Mouse (Mus musculus) embryonic facial prominence, embryonic 13.5 days (tissue): Measurements from ENCODE around the gene Gpatch8. TPM values are rescaled to one million over a fixed set of nuclear protein-coding genes. Genes with fewer than 3 reads are reported as not detected.

Experiments
- ATAC-seq: fragments of 200-750 bp; cut with Nextera tagmentation; 2 replicates; pipeline ENCODE4 v1.8.0; 2017; ENCODE audit warnings: low read depth; ENCODE audit not compliant: insufficient number of reproducible peaks, insufficient read depth, low FRiP score, low TSS enrichment
- H3K27ac ChIP-seq: fragments of 300-500 bp; sonication (generic); 2 replicates; pipeline ENCODE4 v1.5.1; 2015; ENCODE audit warnings: moderate library complexity, mild to moderate bottlenecking, inconsistent platforms
- H3K27me3 ChIP-seq: fragments of 300-500 bp; sonication (generic); 2 replicates; pipeline ENCODE4 v1.6.1; 2015; ENCODE audit warnings: mild to moderate bottlenecking, inconsistent platforms
- H3K36me3 ChIP-seq: fragments of 300-500 bp; sonication (generic); 2 replicates; pipeline ENCODE4 v1.6.1; 2015; ENCODE audit warnings: mild to moderate bottlenecking, inconsistent platforms
- H3K4me1 ChIP-seq: fragments of 300-500 bp; sonication (generic); 2 replicates; pipeline ENCODE4 v1.6.1; 2015; ENCODE audit warnings: inconsistent platforms
- H3K4me2 ChIP-seq: fragments of 300-500 bp; sonication (generic); 2 replicates; pipeline ENCODE4 v1.6.1; 2015; ENCODE audit warnings: moderate library complexity, mild to moderate bottlenecking, inconsistent platforms
- H3K4me3 ChIP-seq: fragments of 300-500 bp; sonication (generic); 2 replicates; pipeline ENCODE4 v1.5.1; 2015; ENCODE audit warnings: mild to moderate bottlenecking, inconsistent platforms
- H3K9ac ChIP-seq: fragments of 300-500 bp; sonication (generic); 2 replicates; pipeline ENCODE4 v1.6.1; 2015; ENCODE audit warnings: mild to moderate bottlenecking, inconsistent platforms
- H3K9me3 ChIP-seq: fragments of 300-500 bp; sonication (generic); 2 replicates; pipeline ENCODE4 v1.6.1; 2016; ENCODE audit warnings: inconsistent platforms
- WGBS: fragments of 180-500 bp; shearing (Covaris S2); methylation state at CpG from one replicate; pipeline ENCODE4 v1.1.7; 2015; ENCODE audit warnings: mixed read lengths; 5-methylcytosine and 5-hydroxymethylcytosine counted together
- polyA plus RNA-seq: library from polyadenylated mRNA; unstranded; fragments of >200 nt; fragmentation: Nextera tagmentation; extraction: Ambion mirVana; gene quantifications from 2 replicates; pipeline ENCODE4 v1.2.1, GENCODE M21; 2015

Gene Gpatch8
- polyA plus RNA-seq, 1 experiment from 2014 or later = 84.0 TPM

DNA sequence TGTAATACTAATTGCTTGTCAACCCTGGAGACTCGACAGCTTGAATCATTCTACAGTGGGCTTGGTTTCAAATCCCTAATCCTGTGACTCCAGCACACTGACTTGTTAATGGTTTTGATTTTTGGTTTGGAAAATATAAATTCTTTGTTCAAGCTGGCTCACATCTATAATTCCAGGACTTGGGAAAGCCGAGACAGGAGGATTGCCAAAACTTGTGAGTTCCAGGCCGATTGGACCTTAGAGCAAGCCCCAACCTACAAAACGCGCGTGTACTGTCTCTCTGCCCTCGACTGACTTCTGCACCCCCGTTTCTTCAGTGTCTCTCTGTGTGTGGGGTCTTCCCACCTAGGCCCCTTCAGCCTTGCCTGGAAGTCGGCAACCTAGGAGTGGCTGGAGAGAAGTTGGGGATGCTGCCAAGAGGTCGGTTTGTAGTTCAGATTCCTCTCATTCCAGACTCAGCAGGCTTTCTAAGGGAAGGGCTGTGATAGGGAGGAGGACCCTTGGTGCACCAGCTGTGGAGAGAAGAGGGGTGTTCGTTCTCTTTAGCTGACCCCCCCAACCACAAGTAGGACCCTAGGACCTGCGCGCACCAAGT, 25.9 kb upstream of the Gpatch8 start:
- peaks cover 48% of the 10 kb centered on the region for H3K4me1 ChIP-seq
- 15% methylated on average over 13 of the region's 13 CpGs for WGBS
- no peaks in the 10 kb centered on the region for H3K36me3 ChIP-seq
- H3K9ac ChIP-seq = peak overlapping the region; percentile 52; the same call in 1 of the 2 replicates
- H3K9me3 ChIP-seq = peaks cover 6% of the 10 kb centered on the region; the same call in 1 of the 2 replicates
- ATAC-seq = no peak
- peak overlapping the region; percentile 82 for H3K27ac ChIP-seq
- H3K4me3 ChIP-seq = 0 out of 2 replicates have a peak overlapping the region, but pooled peaks have one; percentile 6
- peak overlapping the region; percentile 43 for H3K4me2 ChIP-seq
- no peaks in the 10 kb centered on the region for H3K27me3 ChIP-seq

DNA sequence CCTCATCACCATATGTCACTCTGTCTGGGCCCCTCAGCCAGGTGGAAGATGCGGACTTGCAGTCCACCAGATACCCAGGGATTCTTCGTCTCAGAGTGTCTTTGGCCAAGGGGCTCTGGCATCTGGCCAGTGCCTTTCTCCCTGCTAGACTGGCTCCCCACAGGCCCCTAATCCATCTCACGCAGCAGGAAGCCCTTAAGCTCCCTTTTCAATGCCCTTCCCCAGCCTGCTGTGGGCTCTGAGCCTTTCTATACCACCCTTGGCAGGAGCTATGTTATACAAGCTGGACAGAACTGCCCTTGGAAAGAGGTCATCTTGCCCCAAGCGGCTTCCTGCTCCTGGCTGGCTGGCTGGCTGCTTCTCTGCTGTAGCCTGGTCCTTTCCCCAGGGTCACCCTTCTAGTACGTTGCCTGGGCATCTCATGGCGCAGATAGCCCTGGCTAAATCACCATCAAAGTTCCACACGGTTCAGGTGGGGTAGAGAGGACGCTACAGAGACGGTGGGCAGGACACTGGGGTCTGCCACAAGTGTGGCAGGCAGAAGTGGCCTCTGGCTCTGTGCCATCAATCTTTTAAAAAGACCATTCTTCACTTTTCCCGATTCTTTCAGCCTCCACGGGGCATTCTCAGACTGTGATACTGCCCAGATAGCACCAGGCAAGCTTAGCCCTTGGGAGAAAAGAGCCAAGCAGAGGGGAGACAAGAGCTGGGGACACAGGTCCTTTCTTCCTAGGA, 25.3 kb upstream of the Gpatch8 start:
- Histone ChIP-seq H3K27me3 (no peaks in the 10 kb centered on the region), H3K9ac (peak overlapping the region; percentile 49; the same call in 1 of the 2 replicates), H3K36me3 (no peaks in the 10 kb centered on the region), H3K4me2 (peak overlapping the region; percentile 1; the same call in 1 of the 2 replicates), H3K4me1 (peaks cover 52% of the 10 kb centered on the region), H3K9me3 (peaks cover under 1% of the 10 kb centered on the region; the same call in 1 of the 2 replicates), H3K4me3 (no peak overlapping the region), H3K27ac (peak overlapping the region; percentile 82)
- ATAC-seq = no peak
- WGBS = 27% methylated on average over 11 of the region's 11 CpGs

DNA sequence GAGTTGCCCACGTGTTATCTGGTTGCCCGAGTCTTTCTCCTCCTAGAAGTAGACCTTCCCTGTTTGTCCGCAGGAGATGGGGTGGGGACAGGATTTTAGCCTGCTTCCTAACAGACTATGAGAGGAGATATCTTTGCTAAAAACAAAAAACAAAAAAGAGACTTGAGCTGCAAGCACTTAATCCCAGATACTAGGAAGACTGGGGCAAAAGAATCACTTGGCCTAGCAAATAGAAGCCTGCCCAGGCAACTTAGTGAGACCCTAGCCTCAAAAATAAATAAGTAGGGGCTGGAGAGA, 23.8 kb upstream of the Gpatch8 start:
- WGBS = 35% methylated on average over 3 of the region's 3 CpGs
- Histone ChIP-seq H3K27ac (peak overlapping the region; percentile 96), H3K9ac (peak overlapping the region; percentile 79), H3K27me3 (no peaks in the 10 kb centered on the region), H3K4me2 (peak overlapping the region; percentile 69), H3K36me3 (no peaks in the 10 kb centered on the region), H3K9me3 (no peaks in the 10 kb centered on the region), H3K4me3 (peak overlapping the region; percentile 48), H3K4me1 (peaks cover 52% of the 10 kb centered on the region)
- no peak for ATAC-seq

DNA sequence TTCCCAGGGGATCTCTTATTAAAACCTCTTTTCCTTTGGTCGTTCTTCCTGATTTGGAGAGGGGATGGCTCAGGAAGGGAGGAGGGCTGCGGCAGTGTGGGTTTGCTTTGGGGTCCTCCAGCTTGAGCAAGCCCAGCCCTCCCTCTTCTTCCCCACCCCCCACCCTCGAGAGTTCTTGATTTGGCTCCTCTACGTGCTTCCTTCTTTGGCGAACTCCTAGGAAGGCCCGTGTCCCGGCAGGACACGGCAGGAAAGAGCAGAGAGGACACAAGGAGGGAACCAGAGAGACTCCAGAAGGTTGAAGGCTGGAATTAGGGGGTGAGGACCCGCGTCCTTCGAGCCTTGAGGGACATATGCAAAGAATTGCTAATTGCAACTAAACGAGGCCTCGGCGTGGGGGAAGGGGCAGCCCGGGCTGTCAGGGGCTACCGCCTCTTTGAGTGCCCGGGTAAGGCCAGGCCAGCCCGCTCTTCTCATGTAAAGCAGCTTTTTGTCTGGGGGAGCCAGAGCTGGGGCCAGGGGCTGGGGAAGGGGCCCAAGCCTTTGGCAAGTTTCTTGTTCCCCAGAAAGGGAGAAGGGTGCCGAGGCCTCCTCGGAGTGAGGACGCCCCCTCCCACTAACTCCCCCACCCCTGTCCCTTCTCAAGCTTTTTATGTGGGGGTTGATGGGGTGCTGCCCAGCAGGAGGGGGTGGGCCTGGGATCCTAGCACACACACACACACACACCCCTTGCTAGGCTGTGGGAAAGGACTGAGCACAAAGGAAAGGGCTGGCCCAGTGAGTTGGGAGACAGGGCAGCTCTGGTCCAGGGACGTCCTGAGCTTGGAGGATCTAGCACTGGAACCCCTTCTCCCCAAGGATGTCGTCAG, 23.2 kb upstream of the Gpatch8 start, which contains the start of gene Gm11627:
TSS of gene Gm11627 (minus strand) at position 297 of the 869 bp plus-strand sequence.
- no peaks in the 10 kb centered on the region for H3K36me3 ChIP-seq
- peak within 1 kb of the TSS; percentile 48 for H3K4me3 ChIP-seq
- no peaks in the 10 kb centered on the region for H3K27me3 ChIP-seq
- H3K4me2 ChIP-seq = peak within 1 kb of the TSS; percentile 69
- peak within 1 kb of the TSS; percentile 79 for H3K9ac ChIP-seq
- ATAC-seq = peak; percentile 53
- no peaks in the 10 kb centered on the region for H3K9me3 ChIP-seq
- H3K4me1 ChIP-seq = peaks cover 52% of the 10 kb centered on the region
- whole genome bisulfite sequencing = 6% methylated on average over 23 of the region's 23 CpGs
- peak within 1 kb of the TSS; percentile 96 for H3K27ac ChIP-seq

DNA sequence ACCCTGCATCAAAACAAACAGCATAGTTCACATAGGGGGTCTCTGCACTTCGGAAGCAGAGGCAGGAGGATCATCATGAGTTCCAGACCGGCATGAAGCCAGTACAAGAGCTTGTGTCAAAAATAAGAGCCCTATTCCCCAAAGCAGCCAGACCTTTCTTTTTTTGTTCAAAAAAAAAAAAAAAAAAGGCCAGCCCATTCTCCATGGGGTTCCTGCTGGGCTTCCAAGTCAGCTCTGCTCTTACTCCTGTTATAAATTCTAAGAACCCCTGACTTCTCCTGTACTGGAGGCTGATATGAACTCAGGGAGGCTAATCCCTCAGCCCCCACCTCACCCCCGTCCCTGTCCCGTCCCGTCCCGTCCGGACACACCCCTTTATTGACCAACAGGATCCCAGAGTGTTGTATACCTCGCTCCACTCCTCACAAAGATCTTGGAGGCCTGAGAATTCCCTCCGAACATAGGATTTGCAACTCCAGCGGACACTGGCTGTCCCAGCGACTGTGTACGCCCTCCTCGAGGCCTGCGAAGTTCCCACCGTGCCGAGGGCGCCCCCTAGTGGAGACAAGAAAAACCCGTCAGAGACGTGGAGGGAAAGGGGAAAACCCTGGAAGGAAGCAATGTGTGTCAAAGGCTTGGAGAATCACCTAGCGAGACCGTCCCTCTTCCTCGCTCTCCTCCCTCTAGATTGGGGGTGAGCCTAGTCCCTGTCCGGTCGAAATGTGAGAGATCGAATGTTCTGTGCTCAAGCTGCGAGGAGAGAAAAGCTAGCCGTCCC, 22.3 kb upstream of the Gpatch8 start:
- H3K9me3 ChIP-seq = no peaks in the 10 kb centered on the region
- H3K4me3 ChIP-seq = peak overlapping the region; percentile 48
- H3K27ac ChIP-seq = peak overlapping the region; percentile 96
- peak overlapping the region; percentile 69 for H3K4me2 ChIP-seq
- ATAC-seq = peak; percentile 38; the same call in 1 of the 2 replicates
- H3K4me1 ChIP-seq = peaks cover 52% of the 10 kb centered on the region
- peak overlapping the region; percentile 79 for H3K9ac ChIP-seq
- no peaks in the 10 kb centered on the region for H3K36me3 ChIP-seq
- H3K27me3 ChIP-seq = no peaks in the 10 kb centered on the region
- 7% methylated on average over 27 of the region's 27 CpGs for WGBS

DNA sequence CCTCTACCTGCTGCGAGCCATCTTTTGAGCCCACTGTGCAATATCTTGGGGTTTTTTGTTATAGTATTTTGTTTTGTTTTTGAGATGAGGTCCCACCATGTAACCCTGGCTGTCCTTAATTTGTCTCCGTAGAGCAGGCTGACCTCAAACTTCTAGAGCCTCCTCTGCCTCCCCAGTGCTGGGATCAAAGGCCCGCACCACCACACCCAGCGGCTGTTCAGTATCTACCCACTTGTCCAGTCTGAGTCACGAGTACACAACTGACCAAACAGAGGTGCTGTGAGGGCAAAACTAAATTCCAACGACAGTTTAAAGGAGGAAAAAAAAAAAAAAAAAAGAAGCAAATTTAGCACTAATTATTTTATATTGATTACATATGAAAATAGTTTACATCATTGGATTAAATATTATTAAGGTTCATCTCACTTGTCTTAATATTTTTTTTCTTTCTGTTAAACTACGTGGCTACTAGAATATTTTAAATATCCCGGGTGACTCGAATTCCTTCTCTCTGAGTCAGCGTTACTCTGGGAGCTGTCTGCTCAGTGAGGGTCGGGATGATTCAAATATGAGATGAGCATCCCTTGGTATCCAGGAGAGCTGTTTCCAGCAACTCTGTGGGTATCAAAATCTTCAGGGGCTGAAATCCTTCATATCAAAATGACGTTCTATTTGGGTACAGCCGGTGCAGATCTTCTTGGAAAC, 20.0 kb upstream of the Gpatch8 start:
- H3K36me3 ChIP-seq = no peaks in the 10 kb centered on the region
- no peak overlapping the region for H3K4me3 ChIP-seq
- H3K9ac ChIP-seq = no peak overlapping the region
- H3K27ac ChIP-seq = no peak overlapping the region
- H3K27me3 ChIP-seq = no peaks in the 10 kb centered on the region
- no peak for ATAC-seq
- H3K9me3 ChIP-seq = no peaks in the 10 kb centered on the region
- WGBS = 53% methylated on average over 13 of the region's 13 CpGs
- H3K4me1 ChIP-seq = peaks cover 35% of the 10 kb centered on the region
- no peak overlapping the region for H3K4me2 ChIP-seq

DNA sequence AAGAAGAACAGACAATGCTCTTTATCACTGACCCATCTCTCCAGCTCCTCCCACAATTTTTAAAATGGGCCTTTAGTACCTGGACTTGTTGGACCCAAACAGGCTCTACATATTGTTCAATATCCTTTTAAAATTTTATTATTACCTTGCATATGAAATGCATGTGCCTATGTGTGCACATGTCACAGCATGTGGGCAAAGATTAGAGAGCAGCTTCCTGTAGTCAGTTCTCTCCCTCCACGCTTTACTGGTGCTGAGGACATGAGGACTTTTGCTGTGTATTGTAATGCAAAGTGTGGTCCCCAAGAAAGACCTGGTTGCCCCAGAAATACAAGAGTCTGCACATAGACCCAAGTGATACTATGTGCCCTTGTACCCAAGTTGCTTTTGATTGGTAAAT, 18.8 kb upstream of the Gpatch8 start:
- no peaks in the 10 kb centered on the region for H3K36me3 ChIP-seq
- H3K9me3 ChIP-seq = no peaks in the 10 kb centered on the region
- H3K4me2 ChIP-seq = no peak overlapping the region
- H3K9ac ChIP-seq = no peak overlapping the region
- no peak for ATAC-seq
- WGBS = 73% methylated on average over 1 of the region's 1 CpGs
- H3K4me1 ChIP-seq = peaks cover 28% of the 10 kb centered on the region
- H3K4me3 ChIP-seq = no peak overlapping the region
- H3K27me3 ChIP-seq = no peaks in the 10 kb centered on the region
- no peak overlapping the region for H3K27ac ChIP-seq

DNA sequence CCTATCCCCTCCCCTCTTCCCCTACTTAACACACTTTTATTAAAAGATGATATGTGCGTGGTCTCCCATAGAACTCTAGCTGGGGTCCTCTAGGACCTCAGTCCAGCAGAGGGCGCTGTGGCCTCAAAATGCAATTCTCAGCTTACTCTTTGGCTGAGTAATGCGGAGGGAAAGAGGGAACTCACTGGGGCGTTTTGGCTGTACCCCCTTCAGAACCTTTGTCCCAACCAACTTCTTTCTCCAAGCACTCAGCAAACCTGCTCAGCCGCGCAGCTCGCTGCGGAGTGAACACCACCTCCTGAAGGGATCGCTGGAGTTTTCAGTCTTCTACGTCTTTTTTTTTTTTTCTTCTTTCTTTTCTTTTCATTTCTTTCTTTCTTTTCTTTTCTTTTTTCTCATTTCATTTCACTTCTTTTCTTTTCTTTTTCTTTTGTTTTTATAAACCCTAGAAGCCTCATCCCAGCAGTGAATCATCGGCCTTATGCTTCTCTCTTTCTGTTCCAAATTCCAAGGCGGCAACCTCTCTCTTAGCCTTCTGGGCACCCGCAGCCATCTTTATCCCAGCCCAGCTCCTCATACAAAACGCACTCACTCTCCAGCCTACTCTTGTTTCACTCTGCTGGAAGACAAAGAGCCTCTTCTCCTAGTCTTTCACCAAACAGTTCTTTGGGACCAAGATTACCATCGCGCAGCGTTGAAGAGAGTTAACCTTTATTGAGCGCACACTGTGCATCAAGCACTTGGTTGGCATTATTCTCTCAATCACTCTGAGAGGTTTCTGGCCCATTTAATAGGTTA, 16.9 kb upstream of the Gpatch8 start:
- peak; percentile 77; the same call in 1 of the 2 replicates for ATAC-seq
- WGBS = 5% methylated on average over 18 of the region's 18 CpGs
- H3K4me3 ChIP-seq = peak overlapping the region; percentile 40
- peak overlapping the region; percentile 88 for H3K27ac ChIP-seq
- H3K9me3 ChIP-seq = no peaks in the 10 kb centered on the region
- H3K27me3 ChIP-seq = no peaks in the 10 kb centered on the region
- peak overlapping the region; percentile 70 for H3K9ac ChIP-seq
- H3K4me1 ChIP-seq = peaks cover 13% of the 10 kb centered on the region
- peak overlapping the region; percentile 61 for H3K4me2 ChIP-seq
- H3K36me3 ChIP-seq = no peaks in the 10 kb centered on the region

DNA sequence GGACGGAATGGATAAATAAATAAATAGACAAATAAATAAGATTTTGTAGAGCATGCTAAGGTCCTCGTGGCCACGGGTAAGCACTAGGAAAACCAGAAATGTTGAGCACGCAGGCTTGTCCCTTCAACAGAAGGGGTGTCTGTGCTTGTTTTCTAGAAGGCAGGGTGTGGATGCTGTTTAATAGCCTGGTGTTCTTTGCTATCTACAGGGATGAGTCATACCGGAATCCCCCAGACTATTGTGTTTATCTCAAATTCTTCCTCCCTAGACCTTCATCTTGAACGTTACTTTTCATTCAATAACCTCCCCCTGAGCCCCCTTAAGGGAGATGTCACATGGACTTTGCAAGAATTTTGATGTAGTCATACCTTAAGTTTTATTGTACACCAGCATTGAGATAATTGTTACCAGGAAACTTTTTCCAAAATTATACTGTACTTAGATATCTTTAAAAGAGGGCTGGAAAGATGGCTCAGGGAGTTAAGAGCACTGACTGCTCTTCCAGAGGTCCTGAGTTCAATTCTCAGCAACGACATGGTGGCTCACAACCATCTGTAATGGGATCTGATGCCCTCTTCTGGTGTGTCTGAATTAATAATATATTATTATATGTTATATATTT, 12.7 kb upstream of the Gpatch8 start:
- Histone ChIP-seq H3K27ac (no peak overlapping the region), H3K36me3 (no peaks in the 10 kb centered on the region), H3K27me3 (no peaks in the 10 kb centered on the region), H3K4me1 (peaks cover 3% of the 10 kb centered on the region; the same call in 1 of the 2 replicates), H3K4me2 (no peak overlapping the region), H3K9me3 (no peaks in the 10 kb centered on the region), H3K9ac (no peak overlapping the region), H3K4me3 (no peak overlapping the region)
- ATAC-seq = no peak
- 78% methylated on average over 7 of the region's 7 CpGs for WGBS

DNA sequence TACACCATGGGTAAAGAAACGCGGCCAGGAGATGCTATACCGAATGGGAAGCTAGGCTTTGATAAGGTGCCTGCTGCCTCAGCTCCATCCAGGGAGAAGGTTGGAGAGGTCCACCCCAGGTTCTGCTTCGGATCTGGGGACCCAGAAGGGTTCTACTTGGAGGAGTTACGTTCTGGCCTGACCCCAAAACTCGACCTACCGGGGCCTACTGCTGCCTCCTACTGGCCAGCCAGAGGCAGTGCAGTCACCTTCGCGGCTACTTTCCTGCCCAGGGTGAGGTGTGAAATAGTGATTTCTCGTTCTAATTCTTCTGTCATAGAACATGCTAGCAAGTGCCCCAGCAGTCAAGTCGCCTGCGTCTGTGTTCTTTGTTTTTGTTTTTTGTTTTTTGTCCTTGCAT, 12.0 kb upstream of the Gpatch8 start:
- H3K9ac ChIP-seq = no peak overlapping the region
- H3K27ac ChIP-seq = no peak overlapping the region
- H3K9me3 ChIP-seq = no peaks in the 10 kb centered on the region
- WGBS = 79% methylated on average over 12 of the region's 12 CpGs
- no peaks in the 10 kb centered on the region for H3K4me1 ChIP-seq
- no peak for ATAC-seq
- H3K36me3 ChIP-seq = no peaks in the 10 kb centered on the region
- no peaks in the 10 kb centered on the region for H3K27me3 ChIP-seq
- H3K4me3 ChIP-seq = no peak overlapping the region
- no peak overlapping the region for H3K4me2 ChIP-seq
